Mouse (Mus musculus): Measurements from ENCODE around the gene Mvb12b. TPM values are rescaled to one million over a fixed set of nuclear protein-coding genes. Genes with fewer than 3 reads are reported as not detected.
A peak's percentile ranks its signal among the peaks of the same experiment; 100 is the strongest.

Mvb12b gene
- total RNA-seq, 1 experiment from 2014 or later, result 12.1 TPM

DNA sequence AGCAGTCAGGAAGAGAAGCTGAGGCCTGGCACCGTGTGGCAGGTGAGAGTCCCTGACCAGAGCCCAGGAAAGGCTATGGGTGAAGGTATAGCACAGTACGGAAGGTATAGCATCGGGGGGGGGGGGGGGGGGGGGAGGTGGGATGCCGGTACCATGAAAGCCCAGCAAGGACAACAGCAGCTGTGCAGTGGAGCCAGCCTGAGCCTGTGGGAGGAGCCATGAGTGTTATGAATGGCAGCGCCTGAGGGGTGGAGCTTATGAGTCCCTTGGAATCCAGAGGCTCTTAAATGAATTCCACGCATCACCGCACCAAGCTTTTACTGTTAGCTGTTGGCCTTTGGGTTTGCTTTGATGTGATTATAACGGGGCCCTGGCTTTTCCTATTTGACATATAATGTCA lies 123.3 kb downstream of the Mvb12b start:
- no peak for ATAC-seq (ENCODE audit: extremely low read depth, insufficient number of reproducible peaks, low FRiP score, poor library complexity, severe bottlenecking)

DNA sequence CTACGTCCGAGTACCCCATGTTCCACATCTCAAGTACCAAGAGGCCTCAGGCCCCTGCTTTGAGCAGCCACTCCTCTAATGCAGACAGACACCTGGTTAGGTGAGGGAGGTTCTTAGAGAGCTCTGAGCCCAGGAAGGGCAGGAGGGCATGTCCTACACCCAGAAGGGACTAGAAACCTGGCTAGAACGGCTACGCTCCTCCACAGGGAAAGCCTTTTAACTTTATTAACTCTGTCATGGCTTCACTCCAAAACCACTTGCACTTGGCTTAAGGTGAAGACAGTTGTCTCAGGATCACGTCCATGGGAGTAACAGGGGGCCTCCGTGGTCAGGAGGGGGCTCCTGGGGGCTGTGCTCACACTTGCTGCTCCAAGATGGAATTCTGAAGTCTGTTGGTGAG lies 125.5 kb downstream of the Mvb12b start:
- no peak for ATAC-seq (ENCODE audit: extremely low read depth, insufficient number of reproducible peaks, low FRiP score, poor library complexity, severe bottlenecking)

DNA sequence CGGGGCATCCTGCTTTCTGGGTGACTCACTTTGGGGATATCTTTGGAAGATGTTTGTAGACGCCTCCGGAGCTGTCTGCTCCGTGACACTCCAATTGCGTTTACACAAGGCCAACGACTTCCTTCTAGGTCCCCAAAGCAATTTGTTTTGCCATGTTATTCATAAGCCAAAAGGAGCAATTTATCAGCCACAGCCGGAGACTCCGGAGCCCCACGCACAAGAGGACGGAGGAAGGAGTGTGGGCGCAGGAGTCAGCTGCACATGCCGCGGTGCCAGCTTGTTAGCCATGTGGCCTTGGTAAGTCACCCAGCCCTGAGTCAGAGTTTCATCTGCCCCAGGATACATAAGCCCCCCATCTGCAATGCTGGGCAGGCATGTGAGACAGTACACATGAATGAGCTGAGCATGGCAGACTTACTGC lies 127.2 kb downstream of the Mvb12b start:
- ATAC-seq (ENCODE audit: extremely low read depth, insufficient number of reproducible peaks, low FRiP score, poor library complexity, severe bottlenecking), result no peak

DNA sequence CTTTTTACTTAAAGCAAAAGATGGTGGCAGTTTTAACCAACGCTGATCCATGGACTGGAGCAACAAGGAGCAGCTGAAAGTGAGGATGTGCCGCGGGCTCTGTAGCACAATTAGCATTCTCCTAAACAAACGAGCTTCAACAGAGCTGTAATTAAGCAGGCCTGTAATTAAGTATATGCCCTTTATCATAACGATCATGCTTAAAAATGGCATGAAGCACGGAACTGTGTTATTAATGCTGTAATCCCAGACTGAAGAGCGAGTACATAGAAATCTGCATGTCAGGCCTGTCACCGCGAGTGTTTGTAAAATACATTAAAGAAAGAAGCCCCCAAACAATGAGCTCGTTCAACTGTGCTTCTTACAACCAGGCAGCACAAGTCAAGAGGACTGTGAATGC lies 128.3 kb downstream of the Mvb12b start:
- ATAC-seq (ENCODE audit: extremely low read depth, insufficient number of reproducible peaks, low FRiP score, poor library complexity, severe bottlenecking), result no peak

DNA sequence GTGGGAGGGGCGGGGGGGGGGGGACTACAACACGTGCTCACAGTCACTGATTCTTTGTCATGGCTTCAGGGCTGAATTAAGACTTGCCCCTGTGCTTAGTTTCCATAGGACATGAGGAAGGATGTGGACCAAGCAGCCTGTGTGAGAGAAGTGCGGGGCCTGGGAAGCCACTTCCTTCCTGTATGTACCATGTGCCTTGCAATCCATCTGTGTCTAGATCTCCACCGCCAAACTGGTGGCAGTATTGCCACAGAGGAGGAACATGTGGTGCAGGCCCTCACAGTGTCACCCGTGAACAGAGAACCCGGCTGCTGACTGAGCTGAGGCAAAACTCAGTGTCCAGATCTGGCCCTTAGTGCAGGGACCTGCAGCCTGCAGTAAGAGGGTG lies 132.1 kb downstream of the Mvb12b start:
- ATAC-seq (ENCODE audit: extremely low read depth, insufficient number of reproducible peaks, low FRiP score, poor library complexity, severe bottlenecking), result peak; percentile 31; the same call in 1 of the 2 replicates

DNA sequence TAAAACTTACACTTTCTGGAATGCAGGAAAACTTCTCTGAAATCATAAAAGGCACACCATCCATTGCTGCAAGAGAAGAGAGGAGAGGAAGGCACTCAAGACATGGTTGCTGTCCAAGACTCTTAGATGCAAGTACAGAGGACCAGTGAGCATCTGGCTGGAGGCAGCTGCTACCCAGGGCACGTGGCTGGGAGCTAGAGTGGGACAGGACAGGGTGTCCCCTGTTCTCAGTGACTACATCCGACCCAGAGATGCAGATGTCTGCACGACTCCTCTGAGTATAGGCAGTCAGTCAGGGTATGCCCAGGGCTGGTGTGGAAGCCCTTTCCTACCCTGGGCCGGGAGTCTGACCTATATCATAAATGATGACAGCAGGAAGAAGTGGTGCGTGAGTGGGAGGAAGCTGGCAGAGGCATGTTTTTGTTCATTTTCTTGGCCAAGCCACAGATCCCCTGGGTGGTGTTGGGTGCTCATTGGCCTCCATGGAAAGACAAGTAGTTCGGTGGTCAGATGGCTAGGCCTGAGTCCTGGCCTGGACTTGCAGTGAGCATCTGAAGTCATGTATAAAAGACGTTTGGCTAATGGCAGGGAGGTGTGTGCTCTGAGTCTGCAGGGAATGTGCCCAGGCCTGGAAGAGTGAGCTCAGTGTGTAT lies 132.6 kb downstream of the Mvb12b start:
- ATAC-seq (ENCODE audit: extremely low read depth, insufficient number of reproducible peaks, low FRiP score, poor library complexity, severe bottlenecking), result no peak

DNA sequence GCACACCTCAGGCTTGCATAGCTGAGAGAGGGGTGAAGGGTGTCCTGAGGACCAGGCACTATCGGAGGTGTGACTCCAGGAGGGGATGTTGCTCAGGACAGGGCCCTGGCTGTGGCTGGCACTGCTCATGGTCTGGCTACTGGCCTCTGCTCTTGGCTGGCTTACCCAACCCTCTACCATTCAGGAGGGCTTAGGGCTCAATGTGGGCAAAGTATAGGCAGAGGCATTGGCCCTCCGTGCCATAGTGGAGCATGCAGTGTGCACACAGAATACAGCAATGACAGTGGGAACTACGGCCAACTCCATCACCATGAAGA lies 133.5 kb downstream of the Mvb12b start:
- ATAC-seq (ENCODE audit: extremely low read depth, insufficient number of reproducible peaks, low FRiP score, poor library complexity, severe bottlenecking), result no peak

DNA sequence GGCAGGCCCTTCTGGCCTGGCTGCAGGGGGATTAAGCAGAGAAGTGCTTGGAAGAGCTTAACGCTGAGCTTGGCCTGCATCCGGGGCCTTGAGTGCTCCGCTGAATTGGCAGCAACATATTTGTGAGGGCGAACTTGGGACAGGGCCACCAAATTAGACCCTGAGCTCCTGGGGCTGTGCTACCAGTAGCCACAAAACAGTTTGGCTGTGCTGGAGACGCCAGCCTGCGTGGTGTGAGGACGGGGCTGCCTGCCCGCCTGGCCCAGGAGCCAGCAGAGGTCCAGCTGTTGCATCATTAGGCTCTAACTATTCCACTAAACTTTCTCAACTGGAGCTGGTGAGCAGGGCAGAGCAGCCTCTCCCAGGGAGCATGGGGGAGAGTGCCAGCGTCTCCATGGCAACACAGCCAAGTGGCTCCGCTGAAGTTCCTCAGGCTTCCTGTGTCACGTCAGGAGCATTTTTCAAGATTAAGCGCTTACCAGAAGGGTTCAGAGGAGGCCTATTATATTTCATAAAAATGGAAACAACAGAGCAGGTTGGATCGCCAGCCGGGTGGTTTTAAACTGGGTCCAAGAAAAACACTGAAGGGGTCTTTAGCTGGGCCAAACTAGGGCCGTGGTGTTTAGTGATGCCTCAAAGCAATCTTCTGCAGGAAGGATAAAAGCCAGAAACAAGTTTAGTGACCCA lies 134.0 kb downstream of the Mvb12b start:
- no peak for ATAC-seq (ENCODE audit: extremely low read depth, insufficient number of reproducible peaks, low FRiP score, poor library complexity, severe bottlenecking)

DNA sequence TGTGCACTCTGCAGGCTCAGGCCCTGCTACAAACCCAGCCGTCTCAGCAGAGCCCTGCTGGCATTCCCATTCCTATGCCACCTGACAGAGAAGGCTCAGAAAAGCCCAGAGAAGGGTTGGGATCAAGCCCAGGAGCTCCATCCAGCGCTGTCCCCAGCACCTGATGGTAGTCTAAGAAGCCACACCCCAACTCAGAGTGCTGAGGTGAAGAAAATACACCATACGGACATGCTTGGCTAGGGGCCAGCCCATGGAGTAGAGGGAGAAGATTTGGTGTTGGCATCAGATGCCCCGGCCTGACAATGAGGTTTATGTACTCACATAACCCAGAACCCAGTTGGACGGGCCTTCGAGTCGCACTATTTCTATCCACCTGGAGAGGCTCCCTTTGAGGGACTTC lies 137.1 kb downstream of the Mvb12b start:
- ATAC-seq (ENCODE audit: extremely low read depth, insufficient number of reproducible peaks, low FRiP score, poor library complexity, severe bottlenecking), result no peak

DNA sequence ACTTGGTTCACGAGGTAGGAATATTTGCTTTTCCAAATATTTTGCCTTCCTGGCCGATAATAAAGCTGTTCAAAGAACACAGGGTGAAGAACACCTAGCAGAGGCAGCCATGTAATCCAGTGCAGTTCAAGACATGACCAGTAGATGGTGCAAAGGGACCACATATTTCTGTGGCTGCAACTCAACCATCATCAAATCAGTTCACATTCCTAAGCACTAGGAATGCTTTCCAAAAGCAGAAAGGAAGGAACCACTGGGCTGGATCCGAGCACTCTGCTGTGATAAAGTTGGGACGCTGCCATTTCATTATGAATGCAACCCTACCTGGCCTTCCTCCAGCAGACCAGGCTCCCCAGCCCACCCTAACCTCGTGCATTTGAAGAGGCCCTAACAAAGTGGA lies 141.3 kb downstream of the Mvb12b start:
- peak; percentile 45; the same call in 1 of the 2 replicates for ATAC-seq (ENCODE audit: extremely low read depth, insufficient number of reproducible peaks, low FRiP score, poor library complexity, severe bottlenecking)

DNA sequence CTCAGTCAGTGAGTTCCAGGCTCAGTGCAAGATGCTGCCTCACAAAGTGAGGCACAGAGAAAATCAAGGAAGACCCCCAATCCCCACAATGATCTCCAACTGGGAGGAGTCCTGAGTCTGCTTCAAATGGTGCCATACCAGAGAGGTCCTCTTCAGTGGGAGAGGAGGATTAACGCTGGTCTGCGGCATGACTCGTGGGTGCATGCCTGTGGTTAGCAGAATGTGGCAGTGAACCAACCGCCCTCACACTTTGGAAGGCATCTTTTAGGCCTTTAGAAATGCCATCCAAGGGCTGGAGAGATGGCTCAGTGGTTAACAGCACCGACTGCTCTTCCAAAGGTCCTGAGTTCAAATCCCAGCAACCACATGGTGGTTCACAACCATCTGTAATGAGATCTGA lies 142.0 kb downstream of the Mvb12b start:
- no peak for ATAC-seq (ENCODE audit: extremely low read depth, insufficient number of reproducible peaks, low FRiP score, poor library complexity, severe bottlenecking)

DNA sequence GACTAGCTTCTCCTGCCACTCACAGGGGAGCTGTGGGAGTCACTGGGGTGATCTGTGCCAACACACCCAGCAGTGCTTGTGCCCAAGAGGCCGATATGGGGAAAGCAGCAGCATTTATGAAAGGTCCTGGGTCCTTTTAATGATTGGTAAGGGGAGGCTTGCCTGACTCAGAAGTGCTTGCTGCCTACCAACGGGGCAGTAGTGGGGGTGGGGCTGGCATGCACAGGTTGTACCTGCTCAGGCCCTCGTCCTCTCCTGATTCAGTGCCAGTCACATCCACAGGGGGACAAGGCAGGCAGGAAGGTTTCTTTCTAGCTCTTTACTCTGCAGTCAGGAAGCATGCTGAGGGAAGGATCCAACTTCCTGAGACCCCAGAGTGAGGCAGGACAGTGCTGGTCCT lies 150.6 kb downstream of the Mvb12b start:
- no peak for ATAC-seq (ENCODE audit: extremely low read depth, insufficient number of reproducible peaks, low FRiP score, poor library complexity, severe bottlenecking)

DNA sequence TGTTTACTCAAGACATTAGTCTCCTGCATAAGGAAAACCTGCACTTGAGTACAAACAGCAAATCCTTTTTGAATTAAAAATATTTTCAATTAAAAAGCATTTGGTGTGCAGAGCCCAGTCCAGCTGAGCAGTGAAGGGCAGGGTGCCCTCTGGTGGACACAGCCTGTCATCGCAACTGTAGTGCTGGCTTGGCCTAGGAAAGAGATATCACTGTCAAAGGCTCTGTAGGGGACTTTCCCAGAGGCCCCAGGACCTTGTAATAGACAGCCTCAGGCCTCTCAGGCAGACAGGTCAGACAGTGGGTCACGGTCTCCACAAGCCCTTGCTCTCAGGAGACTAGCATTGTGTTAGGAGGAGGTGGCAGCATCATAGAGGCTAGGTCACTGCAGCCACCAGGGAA lies 151.0 kb downstream of the Mvb12b start:
- ATAC-seq (ENCODE audit: extremely low read depth, insufficient number of reproducible peaks, low FRiP score, poor library complexity, severe bottlenecking), result peak; percentile 25; the same call in 1 of the 2 replicates

DNA sequence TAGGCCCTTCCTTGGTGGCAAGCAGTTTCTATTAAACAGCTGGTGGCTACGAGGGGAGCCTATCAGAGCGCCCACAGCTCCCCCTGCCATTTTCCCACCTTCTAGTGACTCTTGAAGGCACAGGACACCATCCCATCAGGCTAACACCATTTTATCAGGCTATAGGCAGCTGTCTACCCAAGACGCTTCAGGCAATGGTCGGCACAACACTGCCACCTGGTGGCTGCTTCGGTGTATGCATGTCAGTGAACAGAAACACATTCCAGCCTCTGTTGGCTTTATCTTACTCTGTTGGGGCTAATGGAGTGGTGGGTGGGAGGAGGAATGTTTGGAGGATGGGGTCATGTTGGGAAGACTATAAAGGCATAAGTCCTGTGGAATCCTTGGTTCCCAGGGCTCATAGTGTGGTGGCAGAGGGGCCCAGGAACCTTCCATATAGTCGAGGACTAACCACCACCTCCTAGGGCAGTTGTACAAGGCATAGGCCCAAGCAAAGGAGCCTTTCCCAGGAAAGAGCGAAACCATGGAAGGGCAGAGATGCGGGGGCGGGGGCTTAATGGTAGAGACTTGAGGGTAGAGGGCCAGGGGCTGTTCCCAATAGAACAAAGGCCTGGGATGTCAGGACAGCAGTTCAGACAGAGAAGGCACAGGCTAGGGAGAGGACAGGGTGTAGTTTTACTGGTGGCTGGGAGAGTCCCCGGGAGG lies 152.8 kb downstream of the Mvb12b start:
- no peak for ATAC-seq (ENCODE audit: extremely low read depth, insufficient number of reproducible peaks, low FRiP score, poor library complexity, severe bottlenecking)

DNA sequence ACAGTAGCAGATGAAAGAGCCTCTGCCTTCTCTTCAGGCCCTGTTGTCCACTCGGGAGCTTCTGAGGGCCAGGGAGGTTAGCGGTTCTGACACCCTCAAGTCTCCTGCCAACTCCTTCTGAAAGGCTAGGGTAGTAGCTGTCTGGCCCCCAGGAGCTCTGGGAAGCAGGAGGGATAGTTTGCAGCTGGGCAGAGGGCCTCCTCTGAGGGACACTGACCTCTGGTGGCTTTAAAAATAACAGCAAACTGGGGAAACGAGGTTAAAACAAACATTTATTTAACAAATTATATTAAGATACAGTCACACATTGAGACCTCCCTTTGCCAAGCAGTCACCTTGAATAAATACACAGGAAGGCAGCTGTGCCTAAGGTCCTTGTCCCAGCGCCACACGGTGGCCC lies 158.0 kb downstream of the Mvb12b start:
- ATAC-seq (ENCODE audit: extremely low read depth, insufficient number of reproducible peaks, low FRiP score, poor library complexity, severe bottlenecking), result no peak

DNA sequence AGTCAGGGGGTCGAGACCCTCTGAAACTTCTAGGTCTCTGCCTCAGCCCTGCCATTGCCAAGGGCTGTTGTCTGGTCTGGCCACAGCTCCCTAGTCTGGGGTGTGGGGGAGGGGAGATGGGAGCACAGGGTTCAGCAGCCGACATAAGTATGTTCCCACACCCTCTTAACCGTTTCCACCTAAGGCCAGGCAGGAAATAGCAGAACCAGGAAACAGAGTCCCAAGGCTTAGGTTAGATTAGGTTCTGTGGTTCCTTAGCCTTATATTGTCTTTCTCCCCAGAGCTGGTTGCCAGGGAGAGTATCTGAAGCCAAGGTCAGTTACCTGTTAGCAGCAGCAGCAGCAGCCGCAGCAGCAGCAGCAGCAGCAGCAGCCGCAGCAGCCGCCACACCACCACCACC lies 160.5 kb downstream of the Mvb12b start:
- ATAC-seq (ENCODE audit: extremely low read depth, insufficient number of reproducible peaks, low FRiP score, poor library complexity, severe bottlenecking), result no peak

DNA sequence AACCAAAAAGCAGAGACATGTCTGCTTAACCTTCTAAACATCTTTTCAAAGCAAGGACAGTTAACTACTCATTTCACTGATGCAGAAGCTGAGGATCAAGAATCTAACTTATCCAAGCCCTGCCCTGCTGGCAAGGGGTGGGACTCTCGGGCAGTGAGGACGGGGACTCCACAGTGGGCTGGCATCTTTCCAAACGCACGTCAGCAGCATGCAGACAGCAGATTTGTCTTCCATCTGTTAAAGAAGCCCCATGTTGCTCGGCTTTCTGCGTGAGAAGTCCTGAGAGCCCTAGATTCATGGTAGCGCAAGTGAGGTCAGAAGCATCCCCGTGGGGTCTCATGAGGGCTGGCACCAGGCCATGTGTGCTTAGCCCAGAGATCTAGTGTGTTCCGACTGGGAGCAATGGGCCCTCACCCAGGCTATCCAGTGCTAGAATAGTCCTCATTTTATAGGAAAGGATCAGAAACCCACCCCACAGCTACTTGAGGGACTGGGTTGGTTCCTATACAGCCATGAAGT lies 167.3 kb downstream of the Mvb12b start:
- ATAC-seq (ENCODE audit: extremely low read depth, insufficient number of reproducible peaks, low FRiP score, poor library complexity, severe bottlenecking), result no peak

DNA sequence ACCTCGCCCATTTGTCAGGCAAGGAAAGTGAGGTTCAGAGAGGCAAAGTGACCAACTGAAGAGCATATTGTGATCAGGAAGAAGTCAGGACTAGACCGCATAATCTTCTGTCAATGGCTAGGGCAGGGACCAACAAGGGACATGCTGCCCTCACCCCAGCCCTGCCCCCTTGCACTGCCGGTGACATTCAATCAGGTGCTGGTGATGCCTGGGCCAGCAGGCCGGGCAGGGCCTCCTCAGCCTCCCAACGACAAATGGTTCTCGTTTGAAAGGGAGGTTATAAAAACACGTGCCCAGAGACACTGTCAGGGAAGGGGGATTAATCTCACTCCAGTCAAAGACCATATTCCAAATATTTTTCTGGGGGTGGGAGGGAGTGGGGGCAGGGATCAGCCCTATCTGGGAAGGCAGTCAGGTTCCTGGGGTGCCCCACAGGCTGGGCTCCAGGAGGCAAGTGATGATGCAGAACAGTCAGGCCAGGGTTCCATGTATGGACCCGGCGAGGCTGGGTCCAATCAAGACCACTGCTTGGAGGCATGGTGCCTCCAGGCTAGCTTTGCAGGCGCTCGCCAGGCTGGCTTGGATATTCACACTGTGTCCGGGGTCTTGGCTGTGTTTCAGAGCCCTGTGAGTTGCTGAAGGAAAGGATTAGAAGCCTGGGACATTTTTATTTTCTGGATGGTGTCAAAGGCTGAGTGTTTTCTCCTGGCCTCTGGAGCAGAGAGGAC lies 168.2 kb downstream of the Mvb12b start:
- ATAC-seq (ENCODE audit: extremely low read depth, insufficient number of reproducible peaks, low FRiP score, poor library complexity, severe bottlenecking), result no peak

DNA sequence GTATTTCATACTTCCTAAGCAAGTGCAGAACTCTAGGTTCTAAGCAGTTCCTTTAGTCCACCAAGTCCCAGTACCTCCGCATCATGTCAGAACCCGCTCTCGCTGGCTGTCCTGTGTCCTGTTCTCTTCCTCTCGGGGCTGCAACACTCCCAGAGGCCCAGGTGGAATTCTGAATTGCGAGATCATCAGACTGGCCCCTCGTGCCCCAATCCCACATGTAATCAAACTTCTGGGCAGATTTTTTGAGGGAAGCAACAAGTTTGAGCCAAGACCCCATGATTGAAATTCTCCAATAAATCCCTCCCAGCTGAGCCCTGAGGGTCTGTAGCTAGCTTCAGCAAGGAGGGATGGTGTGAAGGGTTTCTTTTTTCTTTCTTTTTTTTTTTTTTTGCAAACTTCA lies 169.2 kb downstream of the Mvb12b start:
- ATAC-seq (ENCODE audit: extremely low read depth, insufficient number of reproducible peaks, low FRiP score, poor library complexity, severe bottlenecking), result no peak
